Mouse (Mus musculus): ENCODE data around the gene Tdpoz1.
"Not testable (repeated sequence)": the region's sequence is repeated elsewhere in the genome, so short reads cannot be mapped to it uniquely, and the experiment has no call there.

Gene Tdpoz1

GRCm38 (mm10) chr3:93676210-93676609, at the start of gene Tdpoz1:
Gene Tdpoz1 (minus strand): TSS chr3:93676310.
- DNase-seq, result not testable (repeated sequence)

GRCm38 (mm10) chr3:93708969-93709637, 33.0 kb upstream of the Tdpoz1 start:
- DNase-seq, result not testable (repeated sequence)

- DNase-seq, result not testable (repeated sequence)
Observed at GRCm38 (mm10) chr3:93692970-93693369, 16.9 kb upstream of the Tdpoz1 start, which contains the start of gene Gm37596. Gene Gm37596 (minus strand): TSS chr3:93693070.

GRCm38 (mm10) chr3:93670805-93671503, 5.2 kb downstream of the Tdpoz1 start:
- not testable (repeated sequence) for DNase-seq

- DNase-seq, result no peak
Observed at GRCm38 (mm10) chr3:93654260-93654659, 21.9 kb downstream of the Tdpoz1 start.

- DNase-seq, result no peak
Observed at GRCm38 (mm10) chr3:93652586-93652985, 23.5 kb downstream of the Tdpoz1 start, which contains the start of gene Tdpoz2. Gene Tdpoz2 (minus strand): TSS chr3:93652686.

- DNase-seq, result not testable (repeated sequence)
Observed at GRCm38 (mm10) chr3:93630917-93631714, 45.0 kb downstream of the Tdpoz1 start.
